Comparison of ENCODE assay signal across 12 mouse cellular contexts in the genomic region with DNA sequence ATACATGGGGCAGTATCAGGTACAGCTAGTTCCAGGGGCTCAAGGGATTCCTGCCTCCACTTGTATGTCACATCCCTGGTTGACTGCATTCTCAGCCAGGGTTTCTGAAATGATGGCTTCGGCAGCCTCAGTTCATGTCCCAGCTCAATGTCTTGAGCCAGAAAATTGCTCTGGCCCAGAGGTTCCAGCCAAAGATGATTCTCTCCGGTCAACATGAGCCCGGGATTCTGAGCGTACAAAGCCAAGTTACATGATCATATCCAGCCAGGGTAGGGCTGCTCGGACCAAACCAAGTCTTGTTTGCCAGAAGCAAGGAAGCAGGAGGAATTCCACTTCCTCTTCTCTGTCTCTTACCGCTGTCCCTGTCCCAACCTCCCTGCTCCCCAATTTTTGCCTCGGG. TPM values are rescaled to one million over a fixed set of nuclear protein-coding genes. Genes with fewer than 3 reads are reported as not detected.
"Had no signal": no experiment of that assay in that cellular context is flagged by ENCODE, and none has a peak within 500 bp of the region (broad histone marks: within the 10 kb centered on the region; RNA-seq: fewer than 3 reads in every experiment).

No protein-coding gene starts in this region.

- H3K36me3 ChIP-seq: kidney, embryonic 15.5 days; limb, embryonic 10.5 days; liver, embryonic 15.5 days had no signal

- ATAC-seq: lung, postnatal 0 days had no signal

- H3K4me3 ChIP-seq: kidney, embryonic 15.5 days; left cerebral cortex, adult 2 months; limb, embryonic 10.5 days; liver, embryonic 15.5 days had no signal

- H3K4me2 ChIP-seq: kidney, embryonic 15.5 days; liver, embryonic 11.5 days; liver, embryonic 15.5 days had no signal

- H3K9ac ChIP-seq: kidney, embryonic 15.5 days; liver, embryonic 15.5 days had no signal

- H3K9me3 ChIP-seq: kidney, embryonic 15.5 days; limb, embryonic 10.5 days; liver, embryonic 15.5 days had no signal

- DNase-seq: kidney, postnatal 14 days; lung, adult 2 months; lung, postnatal 36 days; right cerebral cortex, postnatal 14 days; thymus, postnatal 36 days had no signal

- H3K4me1 ChIP-seq: kidney, embryonic 15.5 days; limb, embryonic 10.5 days; liver, embryonic 15.5 days had no signal

- H3K27ac ChIP-seq: kidney, embryonic 15.5 days; left cerebral cortex, adult 2 months; limb, embryonic 10.5 days; liver, embryonic 15.5 days had no signal

- H3K27me3 ChIP-seq: kidney, embryonic 15.5 days; liver, embryonic 15.5 days had no signal

RNA-seq across cellular contexts. Expression of gene Angpt4, which starts 37.3 kb away (rescaled TPM):
- total RNA-seq: left cerebral cortex, adult 2 months; megakaryocyte progenitor cell, adult 5-6 weeks had no signal
- polyA plus RNA-seq: liver, embryonic 15.5 days had no signal
